Mouse (Mus musculus) intestine, embryonic 14.5 days (tissue): ENCODE measurements around the gene 2300003K06Rik. TPM values are rescaled to one million over a fixed set of nuclear protein-coding genes. Genes with fewer than 3 reads are reported as not detected.
"Not testable (repeated sequence)": the region's sequence is repeated elsewhere in the genome, so short reads cannot be mapped to it uniquely, and the experiment has no call there.

ENCODE experiments used
- ATAC-seq: fragments of 200-750 bp; cut with Nextera tagmentation; replicated peaks from 2 replicates; pipeline ENCODE4 v1.8.0; 2017; ENCODE audit warnings: low read depth, moderate number of reproducible peaks, moderate TSS enrichment, moderate library complexity; ENCODE audit not compliant: low FRiP score, low TSS enrichment
- DNase-seq: peaks from one replicate; pipeline ENCODE4 v3.0.0-alpha.2; 2018; ENCODE audit warnings: low spot score
- H3K27ac ChIP-seq: fragments of 300-500 bp; sonication (generic); 2 replicates; pipeline ENCODE4 v1.5.1; 2014; ENCODE audit warnings: low read depth, mild to moderate bottlenecking, control low read depth
- H3K27me3 ChIP-seq: fragments of 300-500 bp; sonication (generic); replicated peaks from 2 replicates; pipeline ENCODE4 v1.6.1; 2014; ENCODE audit warnings: low read length, control low read depth; ENCODE audit not compliant: control insufficient read depth, insufficient read depth
- H3K36me3 ChIP-seq: fragments of 300-500 bp; sonication (generic); 2 replicates; pipeline ENCODE4 v1.6.1; 2014; ENCODE audit warnings: low read length, control low read depth; ENCODE audit not compliant: control insufficient read depth, insufficient read depth
- H3K4me1 ChIP-seq: fragments of 300-500 bp; sonication (generic); replicated peaks from 2 replicates; pipeline ENCODE4 v1.6.1; 2014; ENCODE audit warnings: low read length, control low read depth, mixed read lengths; ENCODE audit not compliant: control insufficient read depth, insufficient read depth
- H3K4me2 ChIP-seq: fragments of 300-500 bp; sonication (generic); 2 replicates; pipeline ENCODE4 v1.6.1; 2014; ENCODE audit warnings: low read length
- H3K4me3 ChIP-seq: fragments of 300-500 bp; sonication (generic); 2 replicates; pipeline ENCODE4 v1.5.1; 2014; ENCODE audit warnings: low read depth, low read length, control low read depth, mixed read lengths
- H3K9ac ChIP-seq: fragments of 300-500 bp; sonication (generic); 2 replicates; pipeline ENCODE4 v1.6.1; 2014; ENCODE audit warnings: mild to moderate bottlenecking, low read length
- H3K9me3 ChIP-seq: fragments of 300-500 bp; sonication (generic); 2 replicates; pipeline ENCODE4 v1.6.1; 2016; ENCODE audit warnings: low read length, control low read depth; ENCODE audit not compliant: control insufficient read depth
- WGBS: fragments of 180-500 bp; shearing (Covaris S2); extraction: QIAGEN DNeasy Blood & Tissue Kit; methylation state at CpG from one replicate; pipeline ENCODE4 v1.1.7; 2014; 5-methylcytosine and 5-hydroxymethylcytosine counted together
- polyA plus RNA-seq: library from polyadenylated mRNA; unstranded; fragments of >200 nt; fragmentation: Nextera tagmentation; extraction: Ambion mirVana; gene quantifications from 2 replicates; pipeline ENCODE4 v1.2.1, GENCODE M21; 2014

2300003K06Rik gene
- polyA plus RNA-seq, 1 experiment from 2014 or later = not detected

GRCm38 (mm10) chr11:99842185-99842584, 4.3 kb upstream of the 2300003K06Rik start:
- Histone ChIP-seq H3K9ac (no peak overlapping the region), H3K36me3 (no peaks in the 10 kb centered on the region), H3K27ac (no peak overlapping the region), H3K9me3 (no peaks in the 10 kb centered on the region), H3K4me3 (no peak overlapping the region), H3K27me3 (no peaks in the 10 kb centered on the region), H3K4me2 (no peak overlapping the region), H3K4me1 (no peaks in the 10 kb centered on the region)
- ATAC-seq (no peak), DNase-seq (no peak)
- 77% methylated on average over 1 of the region's 1 CpGs for WGBS

- H3K4me2 ChIP-seq, H3K27ac ChIP-seq, H3K27me3 ChIP-seq, DNase-seq, H3K36me3 ChIP-seq, H3K9me3 ChIP-seq, ATAC-seq, H3K4me3 ChIP-seq, H3K9ac ChIP-seq, H3K4me1 ChIP-seq: not testable (repeated sequence)
- WGBS = 95% methylated on average over 2 of the region's 2 CpGs
Observed at GRCm38 (mm10) chr11:99815566-99815965, 22.3 kb downstream of the 2300003K06Rik start, which contains the start of gene Gm11564. Gene Gm11564 (minus strand): TSS chr11:99815666.

GRCm38 (mm10) chr11:99809792-99810191, 28.1 kb downstream of the 2300003K06Rik start, which contains the start of gene Krtap4-13:
Gene Krtap4-13 (minus strand): TSS chr11:99809892.
- ATAC-seq, H3K4me1 ChIP-seq, H3K9ac ChIP-seq, H3K4me2 ChIP-seq, H3K36me3 ChIP-seq, H3K4me3 ChIP-seq, H3K9me3 ChIP-seq, H3K27ac ChIP-seq, DNase-seq, H3K27me3 ChIP-seq: not testable (repeated sequence)

- H3K4me3 ChIP-seq, H3K27me3 ChIP-seq, DNase-seq, H3K9me3 ChIP-seq, H3K36me3 ChIP-seq, H3K4me1 ChIP-seq, ATAC-seq, H3K4me2 ChIP-seq, H3K9ac ChIP-seq, H3K27ac ChIP-seq: not testable (repeated sequence)
- no CpG with 5 or more reads among the region's 1 CpGs for WGBS
Observed at GRCm38 (mm10) chr11:99804346-99804745, 33.5 kb downstream of the 2300003K06Rik start, which contains the start of gene Gm11554. Gene Gm11554 (minus strand): TSS chr11:99804446.

GRCm38 (mm10) chr11:99798832-99799231, 39.0 kb downstream of the 2300003K06Rik start, which contains the start of gene Gm11569:
Gene Gm11569 (minus strand): TSS chr11:99798932.
- ATAC-seq, H3K4me1 ChIP-seq, H3K27ac ChIP-seq, H3K27me3 ChIP-seq, H3K4me3 ChIP-seq, H3K4me2 ChIP-seq, H3K36me3 ChIP-seq, H3K9ac ChIP-seq, H3K9me3 ChIP-seq, DNase-seq: not testable (repeated sequence)
- no CpG with 5 or more reads among the region's 1 CpGs for WGBS

GRCm38 (mm10) chr11:99793367-99793766, 44.5 kb downstream of the 2300003K06Rik start, which contains the start of gene Gm11596:
Gene Gm11596 (minus strand): TSS chr11:99793467.
- no peaks in the 10 kb centered on the region for H3K9me3 ChIP-seq
- H3K4me3 ChIP-seq = no peak within 1 kb of the TSS
- no peaks in the 10 kb centered on the region for H3K36me3 ChIP-seq
- no peak within 1 kb of the TSS for H3K9ac ChIP-seq
- DNase-seq = no peak
- no peaks in the 10 kb centered on the region for H3K27me3 ChIP-seq
- H3K4me1 ChIP-seq = no peaks in the 10 kb centered on the region
- ATAC-seq = no peak
- H3K27ac ChIP-seq = no peak within 1 kb of the TSS
- no peak within 1 kb of the TSS for H3K4me2 ChIP-seq
- WGBS = 78% methylated on average over 2 of the region's 2 CpGs

Other genes with a start within 250 kb of the 2300003K06Rik start
- gene Krtap1-3, start 246.7 kb downstream of the 2300003K06Rik start, polyA plus RNA-seq = not detected in 2 replicates
- gene Krtap9-3, start 240.0 kb downstream of the 2300003K06Rik start, polyA plus RNA-seq = not detected in 2 replicates
- not detected in 2 replicates for gene Gm11938, start 234.8 kb downstream of the 2300003K06Rik start, polyA plus RNA-seq
- gene Gm11937, start 227.9 kb downstream of the 2300003K06Rik start, polyA plus RNA-seq = not detected in 2 replicates
- not detected in 2 replicates for gene Krtap2-4, start 223.2 kb downstream of the 2300003K06Rik start, polyA plus RNA-seq
- not detected in 2 replicates for gene Gm11562, start 217.6 kb downstream of the 2300003K06Rik start, polyA plus RNA-seq
- gene Krtap4-1, start 209.8 kb downstream of the 2300003K06Rik start, polyA plus RNA-seq = not detected in 2 replicates
- gene Krtap4-2, start 203.0 kb downstream of the 2300003K06Rik start, polyA plus RNA-seq = not detected in 2 replicates
- gene Krtap4-7, start 194.0 kb downstream of the 2300003K06Rik start, polyA plus RNA-seq = not detected in 2 replicates
- not detected in 2 replicates for gene Gm11555, start 187.8 kb downstream of the 2300003K06Rik start, polyA plus RNA-seq
- gene Gm11563, start 179.1 kb downstream of the 2300003K06Rik start, polyA plus RNA-seq = not detected in 2 replicates
- gene Krtap4-6, start 172.1 kb downstream of the 2300003K06Rik start, polyA plus RNA-seq = not detected in 2 replicates
- gene Gm14190, start 147.3 kb downstream of the 2300003K06Rik start, polyA plus RNA-seq = not detected in 2 replicates
- gene Gm14180, start 103.8 kb downstream of the 2300003K06Rik start, polyA plus RNA-seq = not detected in 2 replicates
- not detected in 2 replicates for gene Gm11595, start 65.2 kb downstream of the 2300003K06Rik start, polyA plus RNA-seq
- gene Krtap4-8, start 57.4 kb downstream of the 2300003K06Rik start, polyA plus RNA-seq = not detected in 2 replicates
- not detected in 2 replicates for gene Krtap4-9, start 52.9 kb downstream of the 2300003K06Rik start, polyA plus RNA-seq
- not detected in 2 replicates for gene Gm11596, start 44.6 kb downstream of the 2300003K06Rik start, polyA plus RNA-seq
- gene Gm11569, start 39.1 kb downstream of the 2300003K06Rik start, polyA plus RNA-seq = not detected in 2 replicates
- gene Gm11554, start 33.6 kb downstream of the 2300003K06Rik start, polyA plus RNA-seq = not detected in 2 replicates
- not detected in 2 replicates for gene Krtap4-13, start 28.2 kb downstream of the 2300003K06Rik start, polyA plus RNA-seq
- not detected in 2 replicates for gene Gm11564, start 22.4 kb downstream of the 2300003K06Rik start, polyA plus RNA-seq
- 0.19 TPM in 1 of 2 replicates, not detected in the other for gene Krtap4-16, start 13.5 kb upstream of the 2300003K06Rik start, polyA plus RNA-seq
- not detected in 2 replicates for gene Gm11568, start 19.9 kb upstream of the 2300003K06Rik start, polyA plus RNA-seq
- gene Gm11559, start 26.4 kb upstream of the 2300003K06Rik start, polyA plus RNA-seq = not detected in 2 replicates
- gene Krtap9-1, start 35.3 kb upstream of the 2300003K06Rik start, polyA plus RNA-seq = not detected in 2 replicates
- not detected in 2 replicates for gene Gm11567, start 41.1 kb upstream of the 2300003K06Rik start, polyA plus RNA-seq
- not detected in 2 replicates for gene Krtap31-1, start 69.9 kb upstream of the 2300003K06Rik start, polyA plus RNA-seq
- gene Gm11565, start 76.7 kb upstream of the 2300003K06Rik start, polyA plus RNA-seq = not detected in 2 replicates
- gene Krtap31-2, start 98.2 kb upstream of the 2300003K06Rik start, polyA plus RNA-seq = not detected in 2 replicates
- gene Krtap9-5, start 110.4 kb upstream of the 2300003K06Rik start, polyA plus RNA-seq = not detected in 2 replicates
- not detected in 2 replicates for gene Krtap29-1, start 141.0 kb upstream of the 2300003K06Rik start, polyA plus RNA-seq
- not detected in 2 replicates for gene Krtap16-1, start 148.5 kb upstream of the 2300003K06Rik start, polyA plus RNA-seq
- gene Krtap17-1, start 155.9 kb upstream of the 2300003K06Rik start, polyA plus RNA-seq = not detected in 2 replicates
- gene Krt33a, start 178.1 kb upstream of the 2300003K06Rik start, polyA plus RNA-seq = not detected in 2 replicates
- gene Krt33b, start 191.8 kb upstream of the 2300003K06Rik start, polyA plus RNA-seq = 0.11 TPM in 1 of 2 replicates, not detected in the other
- not detected in 2 replicates for gene Krt34, start 203.5 kb upstream of the 2300003K06Rik start, polyA plus RNA-seq
- gene Krt31, start 212.5 kb upstream of the 2300003K06Rik start, polyA plus RNA-seq = not detected in 2 replicates